Mouse (Mus musculus): ENCODE data around the gene Ipo7. TPM values are rescaled to one million over a fixed set of nuclear protein-coding genes. Genes with fewer than 3 reads are reported as not detected.

The Ipo7 gene
- polyA plus RNA-seq, 1 experiment, result 55.2 TPM

DNA sequence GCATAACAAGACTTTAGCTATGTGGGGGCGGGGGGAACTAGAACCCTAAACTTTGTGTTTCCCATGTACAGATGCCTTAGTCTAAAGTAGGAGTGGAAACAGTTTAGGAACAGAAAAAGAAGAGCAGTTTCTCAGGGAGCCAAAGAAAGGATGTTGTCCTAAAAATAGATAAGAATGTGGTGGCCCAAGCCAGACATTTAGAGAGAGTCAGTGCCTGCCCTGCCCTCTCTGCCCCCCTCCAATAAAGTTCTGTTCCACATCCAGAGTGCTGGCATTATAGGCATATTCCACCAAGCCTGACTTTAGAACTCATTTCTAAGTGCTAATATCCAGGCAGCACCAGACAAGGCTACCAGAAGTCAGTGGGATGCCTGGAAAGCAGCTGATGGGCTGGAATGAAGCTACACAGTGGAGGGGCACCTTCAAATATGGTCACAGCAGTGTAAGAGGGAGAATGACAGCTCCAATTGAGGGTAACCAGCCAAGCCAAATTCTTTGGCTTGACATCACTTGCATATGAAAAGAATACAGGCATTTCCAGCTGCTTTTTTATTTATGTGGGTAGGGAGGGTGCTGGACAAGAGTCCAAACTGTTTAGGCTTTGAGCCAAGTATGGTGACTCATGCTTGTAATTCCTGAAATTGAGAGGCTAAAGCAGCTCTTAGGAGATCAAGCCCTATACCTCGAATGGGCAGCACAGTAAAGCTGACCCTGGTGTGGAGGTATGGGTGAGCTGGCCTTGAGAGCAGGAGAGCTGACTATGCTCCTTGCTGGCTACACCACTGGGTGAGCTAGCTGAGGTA, 24.7 kb upstream of the Ipo7 start:
- Histone ChIP-seq H3K27ac (ENCODE audit: insufficient read depth, low read depth, low read length) (no peak overlapping the region), H3K4me3 (ENCODE audit: insufficient read depth, low read length) (no peak overlapping the region), H3K4me1 (ENCODE audit: control insufficient read depth, insufficient read depth, low read length) (peaks cover 18% of the 10 kb centered on the region)
- TF ChIP-seq POLR2A (IDR thresholded peaks at IDR 0.05; ENCODE audit: borderline replicate concordance, low read depth, low read length) (no peak), CTCF (IDR thresholded peaks at IDR 0.05; ENCODE audit: low read depth, low read length) (no peak)

DNA sequence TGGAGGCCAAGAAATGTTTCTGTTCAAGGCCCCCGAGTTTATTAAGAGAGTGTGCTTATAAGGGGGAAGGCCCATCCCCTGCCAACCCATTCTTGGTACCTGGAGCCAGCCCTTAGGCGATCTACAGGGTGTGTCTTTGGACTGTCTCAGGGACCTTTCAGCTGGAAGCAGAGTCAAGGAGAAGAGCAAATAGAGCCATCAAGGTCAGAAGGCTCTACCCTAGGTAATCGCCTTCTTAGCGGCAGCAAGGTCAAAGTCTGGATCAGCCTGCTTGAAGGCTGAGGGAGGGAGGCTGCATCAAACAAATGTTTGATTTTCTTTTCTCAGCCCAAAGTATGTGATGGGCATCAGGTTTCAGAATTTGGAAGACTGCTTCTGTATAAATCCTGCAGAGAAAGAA, 19.7 kb upstream of the Ipo7 start:
- H3K4me3 ChIP-seq (ENCODE audit: insufficient read depth, low read length), result no peak overlapping the region
- H3K4me1 ChIP-seq (ENCODE audit: control insufficient read depth, insufficient read depth, low read length), result peaks cover 28% of the 10 kb centered on the region
- H3K27ac ChIP-seq (ENCODE audit: insufficient read depth, low read depth, low read length), result no peak overlapping the region
- TF ChIP-seq POLR2A (IDR thresholded peaks at IDR 0.05; ENCODE audit: borderline replicate concordance, low read depth, low read length) (no peak), CTCF (IDR thresholded peaks at IDR 0.05; ENCODE audit: low read depth, low read length) (no peak)

DNA sequence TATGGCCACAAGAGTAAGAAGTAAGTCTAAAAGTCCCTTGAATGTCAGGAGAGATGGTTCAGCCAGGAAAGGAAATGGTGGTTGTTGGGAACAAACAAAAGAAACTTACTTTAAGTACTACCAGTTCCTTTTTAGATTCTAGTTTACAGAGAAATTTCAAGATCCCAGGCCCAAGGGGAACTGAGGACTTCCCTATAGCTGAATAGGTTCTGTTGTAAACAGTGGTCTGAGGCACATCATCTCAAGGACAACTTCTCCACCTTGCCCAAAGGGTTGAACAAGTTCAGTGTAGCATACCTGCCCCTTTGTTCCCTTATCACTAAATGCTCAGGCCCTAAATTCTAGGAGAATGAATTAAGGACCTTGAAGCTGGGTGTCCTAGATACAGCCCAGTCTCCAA, 16.0 kb upstream of the Ipo7 start:
- peaks cover 40% of the 10 kb centered on the region for H3K4me1 ChIP-seq (ENCODE audit: control insufficient read depth, insufficient read depth, low read length)
- H3K27ac ChIP-seq (ENCODE audit: insufficient read depth, low read depth, low read length), result peak overlapping the region; percentile 71

DNA sequence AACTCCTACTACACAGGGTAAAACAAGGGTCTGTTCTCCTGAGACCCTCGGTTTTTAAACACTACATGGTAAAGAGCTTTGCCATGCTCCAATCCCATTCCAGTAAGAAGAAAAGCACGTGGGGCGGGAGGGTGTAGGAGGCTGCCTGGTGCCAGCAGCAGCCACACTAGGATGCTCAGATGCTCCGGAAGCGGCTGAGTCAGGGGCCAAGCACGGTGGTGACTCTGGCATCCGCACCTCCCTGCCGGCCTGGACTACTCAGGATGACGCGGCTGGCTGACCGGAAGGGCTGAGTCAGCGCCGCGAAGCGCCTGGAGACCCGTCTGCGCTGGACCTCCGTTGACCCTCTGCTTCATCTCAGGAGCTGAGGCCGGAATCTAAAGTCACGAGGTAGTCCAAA, 15.1 kb upstream of the Ipo7 start:
- H3K27ac ChIP-seq (ENCODE audit: insufficient read depth, low read depth, low read length), result peak overlapping the region; percentile 71
- no peak overlapping the region for H3K4me3 ChIP-seq (ENCODE audit: insufficient read depth, low read length)
- H3K4me1 ChIP-seq (ENCODE audit: control insufficient read depth, insufficient read depth, low read length), result peaks cover 40% of the 10 kb centered on the region
- no peak for TF ChIP-seq POLR2A (IDR thresholded peaks at IDR 0.05; ENCODE audit: borderline replicate concordance, low read depth, low read length)
- TF ChIP-seq CTCF (IDR thresholded peaks at IDR 0.05; ENCODE audit: low read depth, low read length), result no peak

More for the DNA sequence above, 16.0 kb upstream of the Ipo7 start:
- TF ChIP-seq CTCF (IDR thresholded peaks at IDR 0.05; ENCODE audit: low read depth, low read length), result no peak
- TF ChIP-seq POLR2A (IDR thresholded peaks at IDR 0.05; ENCODE audit: borderline replicate concordance, low read depth, low read length), result no peak
- no peak overlapping the region for H3K4me3 ChIP-seq (ENCODE audit: insufficient read depth, low read length)

DNA sequence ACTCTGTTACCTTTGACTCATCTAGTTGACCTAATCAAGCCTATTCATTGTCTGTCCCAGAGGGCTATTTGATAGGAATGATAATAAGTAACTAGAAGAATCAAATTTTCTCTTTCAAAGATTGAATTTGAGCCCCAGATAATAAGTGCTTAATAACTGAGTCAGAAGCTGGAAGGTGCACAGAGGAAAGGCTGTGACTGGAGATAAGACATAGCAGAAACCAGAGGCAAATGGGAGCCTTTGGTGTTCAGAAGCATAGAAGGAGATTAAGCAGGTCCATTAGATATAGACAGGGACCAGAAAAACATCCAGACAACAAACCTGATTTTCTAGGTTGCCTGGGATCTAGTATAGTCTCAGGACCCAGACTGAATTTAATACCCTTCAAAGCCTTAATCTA, 12.1 kb upstream of the Ipo7 start:
- H3K4me1 ChIP-seq (ENCODE audit: control insufficient read depth, insufficient read depth, low read length), result peaks cover 36% of the 10 kb centered on the region
- TF ChIP-seq CTCF (IDR thresholded peaks at IDR 0.05; ENCODE audit: low read depth, low read length), result no peak
- TF ChIP-seq POLR2A (IDR thresholded peaks at IDR 0.05; ENCODE audit: borderline replicate concordance, low read depth, low read length), result no peak
- H3K4me3 ChIP-seq (ENCODE audit: insufficient read depth, low read length), result peak overlapping the region; percentile 21; the same call in 1 of the 2 replicates
- H3K27ac ChIP-seq (ENCODE audit: insufficient read depth, low read depth, low read length), result peak overlapping the region; percentile 80

DNA sequence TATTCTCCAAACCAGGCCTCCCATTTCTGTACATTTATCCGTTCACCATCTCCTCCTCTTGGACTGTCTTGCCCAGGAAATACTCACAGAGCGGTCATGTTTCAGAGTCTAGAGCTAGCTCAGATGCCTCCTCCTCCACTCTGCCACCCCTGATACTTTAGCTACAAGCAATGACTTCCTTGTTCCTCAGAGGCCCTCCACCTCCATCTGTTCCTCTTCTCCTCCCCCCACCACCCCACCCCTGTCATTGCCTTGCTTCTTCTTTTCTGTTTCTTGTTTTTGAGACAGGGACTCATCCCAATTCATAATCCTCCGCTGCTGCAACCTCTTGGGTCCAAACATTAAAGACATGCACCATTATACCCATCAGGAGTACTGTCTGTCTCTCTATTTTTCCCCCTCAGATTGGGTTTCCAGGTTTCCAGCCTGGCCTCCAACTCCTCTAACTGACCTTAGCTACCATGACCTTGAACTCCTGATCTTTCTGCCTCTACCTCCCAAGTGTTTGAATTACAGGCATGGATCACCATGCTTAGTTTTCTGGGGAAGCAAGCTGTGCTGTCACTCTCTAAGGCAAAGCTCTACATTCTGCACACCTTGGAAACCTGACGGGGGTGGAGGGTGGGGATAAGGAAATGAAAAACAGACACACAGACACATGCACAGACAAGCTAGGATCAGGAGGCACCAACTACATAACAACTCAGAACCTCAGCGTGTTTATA, 11.4 kb upstream of the Ipo7 start:
- peak overlapping the region; percentile 42 for H3K4me3 ChIP-seq (ENCODE audit: insufficient read depth, low read length)
- peaks cover 32% of the 10 kb centered on the region for H3K4me1 ChIP-seq (ENCODE audit: control insufficient read depth, insufficient read depth, low read length)
- no peak for TF ChIP-seq CTCF (IDR thresholded peaks at IDR 0.05; ENCODE audit: low read depth, low read length)
- TF ChIP-seq POLR2A (IDR thresholded peaks at IDR 0.05; ENCODE audit: borderline replicate concordance, low read depth, low read length), result no peak
- H3K27ac ChIP-seq (ENCODE audit: insufficient read depth, low read depth, low read length), result peak overlapping the region; percentile 82

DNA sequence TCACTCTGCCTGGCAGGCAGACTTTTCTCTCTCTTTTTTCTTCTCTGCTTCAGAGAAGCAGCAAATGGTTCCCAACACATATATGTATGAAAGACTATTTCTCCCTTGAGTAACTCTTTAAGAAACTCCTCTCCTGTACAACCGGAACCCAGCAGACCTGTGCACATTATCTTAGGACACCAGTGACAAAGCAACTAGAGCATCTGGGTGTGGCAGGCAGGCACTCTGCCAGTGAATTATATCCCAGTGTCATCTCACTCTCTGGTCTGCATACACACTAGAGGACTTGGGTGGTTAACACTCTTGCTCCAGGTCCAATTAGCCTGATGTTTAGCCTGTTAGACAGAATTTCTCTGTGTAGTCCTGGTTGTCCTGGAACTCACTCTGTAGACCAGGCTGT, 9.6 kb upstream of the Ipo7 start:
- no peak overlapping the region for H3K27ac ChIP-seq (ENCODE audit: insufficient read depth, low read depth, low read length)
- TF ChIP-seq CTCF (IDR thresholded peaks at IDR 0.05; ENCODE audit: low read depth, low read length) (no peak), POLR2A (IDR thresholded peaks at IDR 0.05; ENCODE audit: borderline replicate concordance, low read depth, low read length) (no peak)
- H3K4me3 ChIP-seq (ENCODE audit: insufficient read depth, low read length), result no peak overlapping the region
- peaks cover 17% of the 10 kb centered on the region for H3K4me1 ChIP-seq (ENCODE audit: control insufficient read depth, insufficient read depth, low read length)

DNA sequence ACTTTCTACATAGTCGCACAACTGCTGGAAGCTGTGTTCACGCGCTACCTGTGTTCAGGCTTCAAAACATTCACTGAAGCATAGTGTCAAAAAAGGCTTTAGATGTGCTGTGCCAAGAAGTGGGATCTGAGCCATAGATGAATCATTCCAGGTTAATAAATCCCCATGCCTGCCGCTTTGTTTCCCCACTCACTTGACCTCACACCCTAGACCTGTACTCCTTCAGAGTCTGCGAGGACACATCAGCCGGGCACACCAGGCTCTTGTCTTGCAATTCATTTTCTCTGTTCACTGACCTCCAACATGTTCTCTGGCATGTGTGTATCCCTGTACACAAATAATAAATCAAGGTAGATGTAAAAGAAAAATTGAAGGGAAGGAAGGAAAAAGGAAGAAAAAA, 9.0 kb upstream of the Ipo7 start:
- Histone ChIP-seq H3K4me3 (ENCODE audit: insufficient read depth, low read length) (no peak overlapping the region), H3K27ac (ENCODE audit: insufficient read depth, low read depth, low read length) (no peak overlapping the region), H3K4me1 (ENCODE audit: control insufficient read depth, insufficient read depth, low read length) (peaks cover 13% of the 10 kb centered on the region)
- no peak for TF ChIP-seq POLR2A (IDR thresholded peaks at IDR 0.05; ENCODE audit: borderline replicate concordance, low read depth, low read length)
- TF ChIP-seq CTCF (IDR thresholded peaks at IDR 0.05; ENCODE audit: low read depth, low read length), result no peak

DNA sequence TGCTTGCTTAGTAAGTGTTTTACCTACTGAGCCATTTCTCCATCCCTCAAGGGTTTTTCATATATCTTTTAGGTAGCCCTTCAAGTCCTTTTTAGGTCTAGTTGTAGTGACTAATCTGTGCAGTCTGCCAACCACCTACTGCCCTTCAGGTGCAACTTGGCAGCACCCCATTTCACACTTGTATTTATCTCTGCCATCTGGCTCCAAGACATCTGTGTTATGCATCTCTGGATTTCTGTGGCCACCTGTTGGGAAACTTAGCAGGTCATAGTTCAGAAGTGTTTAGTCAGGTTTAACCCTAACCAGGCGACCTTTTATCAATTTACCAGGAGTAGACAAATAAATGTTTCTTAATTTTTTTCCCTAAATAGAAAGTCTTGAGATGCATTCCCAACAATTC, 6.7 kb upstream of the Ipo7 start:
- TF ChIP-seq POLR2A (IDR thresholded peaks at IDR 0.05; ENCODE audit: borderline replicate concordance, low read depth, low read length) (no peak), CTCF (IDR thresholded peaks at IDR 0.05; ENCODE audit: low read depth, low read length) (no peak)
- Histone ChIP-seq H3K27ac (ENCODE audit: insufficient read depth, low read depth, low read length) (no peak overlapping the region), H3K4me1 (ENCODE audit: control insufficient read depth, insufficient read depth, low read length) (peaks cover 4% of the 10 kb centered on the region), H3K4me3 (ENCODE audit: insufficient read depth, low read length) (no peak overlapping the region)

DNA sequence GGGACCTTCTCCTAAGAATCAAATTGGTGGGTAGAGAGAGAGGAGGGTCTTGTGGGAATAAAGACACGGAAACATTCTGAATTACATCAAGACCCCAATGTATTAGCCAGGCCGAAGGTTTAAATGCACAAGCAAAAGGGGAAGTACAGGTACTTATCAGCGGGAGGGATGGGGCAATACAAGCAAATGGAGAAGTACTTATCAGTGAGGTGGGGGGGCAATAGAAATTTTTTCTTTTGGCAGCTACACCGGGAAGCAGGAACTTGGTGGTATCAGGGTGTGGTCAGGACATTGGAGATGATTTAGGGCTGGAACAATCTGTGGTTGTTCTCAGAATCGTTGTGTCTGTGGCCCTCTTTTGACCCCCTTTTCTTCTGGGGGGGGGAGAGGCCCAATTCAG, 3.8 kb upstream of the Ipo7 start:
- Histone ChIP-seq H3K27ac (ENCODE audit: insufficient read depth, low read depth, low read length) (no peak overlapping the region), H3K4me1 (ENCODE audit: control insufficient read depth, insufficient read depth, low read length) (0 out of 2 replicates have a peak, but pooled peaks cover 2% of the 10 kb centered on the region), H3K4me3 (ENCODE audit: insufficient read depth, low read length) (no peak overlapping the region)
- no peak for TF ChIP-seq CTCF (IDR thresholded peaks at IDR 0.05; ENCODE audit: low read depth, low read length)
- TF ChIP-seq POLR2A (IDR thresholded peaks at IDR 0.05; ENCODE audit: borderline replicate concordance, low read depth, low read length), result no peak

All from bone marrow macrophage, adult 2 months (primary cell).